Mouse (Mus musculus): ENCODE measurements around the gene Foxp1. TPM values are rescaled to one million over a fixed set of nuclear protein-coding genes. Genes with fewer than 3 reads are reported as not detected.

Foxp1 gene
- polyA plus RNA-seq, 1 experiment from 2014 or later: 52.4 TPM

DNA sequence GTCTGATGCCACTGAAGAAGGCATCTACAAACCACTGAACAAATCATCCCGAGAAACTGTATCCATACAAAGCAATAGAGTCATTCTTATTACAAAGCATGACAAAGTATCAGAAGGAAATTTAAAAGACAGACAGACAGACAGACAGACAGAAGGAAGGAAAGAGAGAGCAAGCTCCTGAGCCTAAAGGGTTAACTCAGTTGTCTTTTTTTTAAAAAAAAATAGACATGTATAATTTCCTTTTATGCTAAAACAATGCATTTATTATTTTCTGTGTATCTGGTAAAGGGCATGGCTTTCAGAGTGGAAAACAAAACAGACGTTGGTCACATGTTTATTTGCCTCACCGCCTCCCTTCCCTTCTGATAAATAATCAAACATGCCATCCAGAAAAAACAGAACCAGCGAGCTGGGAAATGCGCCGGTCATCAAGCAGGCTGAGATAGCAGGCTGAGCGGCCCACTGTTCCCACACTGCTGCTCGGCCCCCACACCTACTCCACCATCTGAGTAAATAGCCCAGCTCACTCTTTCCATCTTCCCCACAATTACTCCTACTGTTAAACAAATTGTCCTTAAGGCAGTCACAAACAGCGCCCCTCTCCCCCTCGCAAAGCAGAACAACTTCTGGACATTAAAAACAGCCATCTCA is 428.1 kb downstream of the Foxp1 start:
- H3K27me3 ChIP-seq (ENCODE audit: control insufficient read depth, insufficient read depth, low read length): no peaks in the 10 kb centered on the region
- no peak overlapping the region for H3K4me3 ChIP-seq (ENCODE audit: low read depth, low read length)
- 21% methylated on average over 10 of the region's 10 CpGs for WGBS
- no peak overlapping the region for H3K4me2 ChIP-seq (ENCODE audit: low read depth, low read length)
- H3K4me1 ChIP-seq (ENCODE audit: control insufficient read depth, insufficient read depth, low read length): 0 out of 2 replicates have a peak, but pooled peaks cover 3% of the 10 kb centered on the region
- no peak overlapping the region for H3K27ac ChIP-seq (ENCODE audit: low read depth, low read length)
- H3K9me3 ChIP-seq (ENCODE audit: control insufficient read depth, low read length): no peaks in the 10 kb centered on the region
- no peak overlapping the region for H3K9ac ChIP-seq (replicated peaks; ENCODE audit: low read depth, low read length)
- no peak for ATAC-seq (ENCODE audit: low read depth)
- no peaks in the 10 kb centered on the region for H3K36me3 ChIP-seq (ENCODE audit: control insufficient read depth, insufficient read depth, low read length)

DNA sequence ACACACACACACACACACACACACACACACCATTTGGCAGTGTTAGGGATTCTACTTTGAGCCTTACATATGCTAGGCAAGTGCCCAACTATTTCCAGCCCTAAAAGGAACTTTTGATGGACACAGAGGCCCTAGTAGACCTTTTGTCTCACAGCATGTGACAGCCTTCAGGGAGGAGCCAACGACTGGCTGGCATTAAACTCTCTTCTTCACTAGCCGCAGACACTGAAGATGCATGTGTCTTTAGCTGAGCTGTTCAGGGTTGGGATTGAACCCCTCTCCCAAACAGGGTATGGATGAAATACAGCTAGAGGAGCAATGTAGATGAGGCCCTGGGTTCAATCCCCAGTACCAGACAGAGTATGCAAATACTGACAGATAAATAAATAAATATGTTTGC is 428.7 kb downstream of the Foxp1 start:
- Histone ChIP-seq H3K4me3 (ENCODE audit: low read depth, low read length) (no peak overlapping the region), H3K27ac (ENCODE audit: low read depth, low read length) (no peak overlapping the region), H3K36me3 (ENCODE audit: control insufficient read depth, insufficient read depth, low read length) (no peaks in the 10 kb centered on the region), H3K27me3 (ENCODE audit: control insufficient read depth, insufficient read depth, low read length) (no peaks in the 10 kb centered on the region), H3K9ac (replicated peaks; ENCODE audit: low read depth, low read length) (no peak overlapping the region), H3K4me1 (ENCODE audit: control insufficient read depth, insufficient read depth, low read length) (0 out of 2 replicates have a peak, but pooled peaks cover 3% of the 10 kb centered on the region), H3K9me3 (ENCODE audit: control insufficient read depth, low read length) (no peaks in the 10 kb centered on the region), H3K4me2 (ENCODE audit: low read depth, low read length) (no peak overlapping the region)
- ATAC-seq (ENCODE audit: low read depth): no peak
- 21% methylated on average over 2 of the region's 2 CpGs for WGBS

DNA sequence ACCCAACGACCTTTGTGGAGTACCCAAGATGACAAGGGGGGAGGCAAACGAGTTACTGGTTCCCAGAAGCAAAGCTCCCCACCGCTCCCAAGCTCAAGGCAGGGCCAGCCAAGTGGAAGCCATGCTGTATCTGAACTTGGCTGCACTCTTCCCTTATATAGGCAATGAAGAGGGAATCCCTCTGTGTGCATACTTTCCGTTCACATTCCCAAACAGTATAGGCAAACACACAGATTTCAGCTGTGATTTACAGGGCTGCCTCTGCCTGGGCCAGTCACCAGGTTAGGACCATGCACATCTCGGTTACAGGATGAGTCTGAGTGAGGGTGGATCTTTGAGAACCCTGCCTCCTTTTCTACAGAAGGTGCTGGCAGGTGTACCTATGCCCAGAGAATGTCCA is 429.3 kb downstream of the Foxp1 start:
- Histone ChIP-seq H3K9ac (replicated peaks; ENCODE audit: low read depth, low read length) (no peak overlapping the region), H3K4me3 (ENCODE audit: low read depth, low read length) (no peak overlapping the region), H3K4me1 (ENCODE audit: control insufficient read depth, insufficient read depth, low read length) (0 out of 2 replicates have a peak, but pooled peaks cover 3% of the 10 kb centered on the region), H3K36me3 (ENCODE audit: control insufficient read depth, insufficient read depth, low read length) (no peaks in the 10 kb centered on the region), H3K4me2 (ENCODE audit: low read depth, low read length) (no peak overlapping the region), H3K27me3 (ENCODE audit: control insufficient read depth, insufficient read depth, low read length) (no peaks in the 10 kb centered on the region), H3K9me3 (ENCODE audit: control insufficient read depth, low read length) (no peaks in the 10 kb centered on the region), H3K27ac (ENCODE audit: low read depth, low read length) (no peak overlapping the region)
- 64% methylated on average over 5 of the region's 5 CpGs for WGBS
- no peak for ATAC-seq (ENCODE audit: low read depth)

DNA sequence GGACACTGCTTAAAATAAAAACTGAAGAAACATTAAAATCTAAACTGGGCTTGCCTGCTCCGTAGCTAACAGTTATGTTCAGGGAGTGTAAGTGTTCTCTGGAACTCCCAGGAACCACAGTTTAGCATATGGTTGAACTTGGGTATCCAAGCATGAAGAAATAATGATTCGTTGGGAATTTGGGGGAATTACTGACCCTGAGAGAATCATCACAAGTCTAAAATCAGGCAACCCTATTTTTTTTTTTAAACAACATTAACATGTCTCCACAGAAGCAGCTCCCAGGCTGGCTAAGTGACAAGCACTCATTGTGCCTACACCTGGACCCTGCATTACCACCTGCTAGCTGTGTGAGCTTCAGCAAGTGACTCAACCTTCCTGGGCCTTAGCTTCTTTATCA is 430.7 kb downstream of the Foxp1 start:
- 0 out of 2 replicates have a peak, but pooled peaks cover 3% of the 10 kb centered on the region for H3K4me1 ChIP-seq (ENCODE audit: control insufficient read depth, insufficient read depth, low read length)
- H3K4me3 ChIP-seq (ENCODE audit: low read depth, low read length): no peak overlapping the region
- no peak for ATAC-seq (ENCODE audit: low read depth)
- 81% methylated on average over 2 of the region's 2 CpGs for WGBS
- H3K27me3 ChIP-seq (ENCODE audit: control insufficient read depth, insufficient read depth, low read length): no peaks in the 10 kb centered on the region
- H3K4me2 ChIP-seq (ENCODE audit: low read depth, low read length): no peak overlapping the region
- no peaks in the 10 kb centered on the region for H3K9me3 ChIP-seq (ENCODE audit: control insufficient read depth, low read length)
- no peak overlapping the region for H3K9ac ChIP-seq (replicated peaks; ENCODE audit: low read depth, low read length)
- no peak overlapping the region for H3K27ac ChIP-seq (ENCODE audit: low read depth, low read length)
- H3K36me3 ChIP-seq (ENCODE audit: control insufficient read depth, insufficient read depth, low read length): no peaks in the 10 kb centered on the region

DNA sequence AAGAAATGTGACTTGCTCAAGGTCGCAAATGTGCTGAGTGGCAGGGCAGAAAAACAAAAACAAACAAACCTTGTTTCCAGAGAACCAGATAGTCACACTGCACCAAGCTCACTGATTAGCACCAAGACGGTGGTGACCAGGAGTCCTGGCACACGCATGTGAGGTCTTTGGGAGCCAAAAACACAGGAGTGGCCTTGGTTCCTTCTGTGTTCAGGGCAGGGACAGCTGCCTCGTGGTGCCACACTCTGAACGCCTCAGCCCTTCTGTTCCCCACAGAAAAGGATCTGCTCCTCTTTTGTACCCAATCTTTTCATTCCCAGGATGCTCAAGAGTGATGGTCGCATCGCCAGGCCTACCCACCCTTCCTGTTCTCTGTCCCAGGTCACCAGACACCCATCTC is 434.9 kb downstream of the Foxp1 start:
- Histone ChIP-seq H3K36me3 (ENCODE audit: control insufficient read depth, insufficient read depth, low read length) (no peaks in the 10 kb centered on the region), H3K4me3 (ENCODE audit: low read depth, low read length) (no peak overlapping the region), H3K27me3 (ENCODE audit: control insufficient read depth, insufficient read depth, low read length) (no peaks in the 10 kb centered on the region), H3K4me2 (ENCODE audit: low read depth, low read length) (no peak overlapping the region), H3K9ac (replicated peaks; ENCODE audit: low read depth, low read length) (no peak overlapping the region), H3K4me1 (ENCODE audit: control insufficient read depth, insufficient read depth, low read length) (no peaks in the 10 kb centered on the region), H3K9me3 (ENCODE audit: control insufficient read depth, low read length) (no peaks in the 10 kb centered on the region), H3K27ac (ENCODE audit: low read depth, low read length) (no peak overlapping the region)
- ATAC-seq (ENCODE audit: low read depth): no peak
- 77% methylated on average over 7 of the region's 7 CpGs for WGBS

DNA sequence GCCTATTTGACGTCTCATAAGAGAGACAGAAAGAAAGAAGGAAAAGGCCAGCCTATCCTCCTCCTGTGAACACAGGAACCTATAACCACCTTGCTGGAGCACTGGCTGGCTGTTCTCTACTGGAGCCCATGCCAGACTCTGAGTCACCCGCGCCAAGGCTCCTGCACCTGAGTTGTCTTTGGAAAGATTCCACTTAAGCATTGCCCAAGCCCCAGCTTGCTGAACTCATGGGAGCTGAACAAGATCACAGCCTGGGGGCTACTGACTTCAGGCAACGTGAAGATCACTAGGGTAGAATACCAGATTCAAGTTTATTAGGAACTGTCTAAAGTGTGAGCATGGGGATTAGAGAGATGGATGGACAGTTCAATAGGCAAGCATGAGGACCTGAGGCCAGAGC is 437.6 kb downstream of the Foxp1 start:
- Histone ChIP-seq H3K9me3 (ENCODE audit: control insufficient read depth, low read length) (no peaks in the 10 kb centered on the region), H3K9ac (replicated peaks; ENCODE audit: low read depth, low read length) (no peak overlapping the region), H3K27me3 (ENCODE audit: control insufficient read depth, insufficient read depth, low read length) (no peaks in the 10 kb centered on the region), H3K4me2 (ENCODE audit: low read depth, low read length) (no peak overlapping the region), H3K4me1 (ENCODE audit: control insufficient read depth, insufficient read depth, low read length) (no peaks in the 10 kb centered on the region), H3K27ac (ENCODE audit: low read depth, low read length) (no peak overlapping the region), H3K4me3 (ENCODE audit: low read depth, low read length) (no peak overlapping the region), H3K36me3 (ENCODE audit: control insufficient read depth, insufficient read depth, low read length) (no peaks in the 10 kb centered on the region)
- 96% methylated on average over 4 of the region's 4 CpGs for WGBS
- ATAC-seq (ENCODE audit: low read depth): no peak

DNA sequence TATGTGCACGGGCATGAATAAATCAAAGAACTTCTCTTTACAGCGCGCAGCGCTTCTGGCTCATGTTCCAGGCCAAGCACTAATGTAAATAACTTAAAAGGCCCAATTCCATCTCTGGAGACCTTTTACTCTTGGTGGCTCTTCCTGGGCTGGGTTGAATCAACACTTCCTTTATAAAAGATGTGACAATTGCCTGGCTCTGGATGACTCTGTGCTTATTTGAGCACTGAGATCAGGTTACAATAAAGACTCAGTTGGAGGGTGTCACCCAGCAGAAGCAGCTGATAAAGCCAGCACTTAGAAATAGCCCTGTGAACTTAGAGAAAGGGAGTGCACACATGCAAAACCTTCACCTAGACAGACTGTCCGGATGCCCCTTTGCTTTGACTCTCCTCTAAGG is 441.3 kb downstream of the Foxp1 start:
- Histone ChIP-seq H3K9me3 (ENCODE audit: control insufficient read depth, low read length) (no peaks in the 10 kb centered on the region), H3K27me3 (ENCODE audit: control insufficient read depth, insufficient read depth, low read length) (no peaks in the 10 kb centered on the region), H3K4me2 (ENCODE audit: low read depth, low read length) (no peak overlapping the region), H3K4me1 (ENCODE audit: control insufficient read depth, insufficient read depth, low read length) (no peaks in the 10 kb centered on the region), H3K36me3 (ENCODE audit: control insufficient read depth, insufficient read depth, low read length) (no peaks in the 10 kb centered on the region), H3K9ac (replicated peaks; ENCODE audit: low read depth, low read length) (no peak overlapping the region), H3K27ac (ENCODE audit: low read depth, low read length) (no peak overlapping the region), H3K4me3 (ENCODE audit: low read depth, low read length) (no peak overlapping the region)
- no peak for ATAC-seq (ENCODE audit: low read depth)
- 48% methylated on average over 5 of the region's 5 CpGs for WGBS

DNA sequence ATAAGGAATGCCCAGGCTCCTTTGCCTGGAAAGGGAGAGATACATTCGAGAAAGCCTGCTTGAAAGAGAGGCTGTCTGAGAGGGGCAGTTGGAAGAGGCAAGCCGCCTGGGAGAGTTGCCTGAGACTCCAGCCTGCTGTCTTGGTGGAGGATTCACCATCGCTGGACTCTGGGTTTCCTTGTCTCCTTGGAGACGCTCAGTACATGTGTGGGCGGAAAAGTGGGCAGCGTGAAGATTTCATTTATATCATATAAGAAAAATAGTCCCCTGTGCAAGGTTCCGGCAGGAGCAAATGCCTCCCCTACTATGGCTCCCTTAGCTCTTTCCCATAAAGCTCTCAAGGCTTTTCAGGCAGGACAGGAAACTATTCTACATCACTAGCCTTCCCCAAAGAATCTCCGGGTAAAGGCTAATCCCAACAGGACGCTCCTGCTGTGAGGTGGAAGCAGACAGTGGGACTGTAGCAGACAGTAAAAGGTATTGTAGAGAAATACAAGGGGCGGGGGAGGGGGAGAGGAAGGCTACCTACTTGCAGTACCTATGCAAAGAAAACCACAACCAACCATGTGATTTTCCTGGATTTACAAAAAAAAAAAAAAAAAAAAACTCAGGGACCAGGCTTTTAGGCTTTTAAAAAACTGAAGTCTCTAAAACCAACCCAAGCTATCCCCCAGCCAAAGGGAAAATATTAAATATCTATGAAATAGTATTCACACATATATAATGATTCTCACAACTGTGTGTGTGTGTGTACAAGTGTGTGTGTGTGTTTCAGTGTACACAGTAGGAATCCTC is 443.3 kb downstream of the Foxp1 start:
- Histone ChIP-seq H3K4me3 (ENCODE audit: low read depth, low read length) (no peak overlapping the region), H3K9me3 (ENCODE audit: control insufficient read depth, low read length) (no peaks in the 10 kb centered on the region), H3K27ac (ENCODE audit: low read depth, low read length) (no peak overlapping the region), H3K4me1 (ENCODE audit: control insufficient read depth, insufficient read depth, low read length) (no peaks in the 10 kb centered on the region), H3K9ac (replicated peaks; ENCODE audit: low read depth, low read length) (no peak overlapping the region), H3K27me3 (ENCODE audit: control insufficient read depth, insufficient read depth, low read length) (no peaks in the 10 kb centered on the region), H3K4me2 (ENCODE audit: low read depth, low read length) (no peak overlapping the region), H3K36me3 (ENCODE audit: control insufficient read depth, insufficient read depth, low read length) (peaks cover 3% of the 10 kb centered on the region; the same call in 1 of the 2 replicates)
- no peak for ATAC-seq (ENCODE audit: low read depth)
- 32% methylated on average over 10 of the region's 10 CpGs for WGBS

DNA sequence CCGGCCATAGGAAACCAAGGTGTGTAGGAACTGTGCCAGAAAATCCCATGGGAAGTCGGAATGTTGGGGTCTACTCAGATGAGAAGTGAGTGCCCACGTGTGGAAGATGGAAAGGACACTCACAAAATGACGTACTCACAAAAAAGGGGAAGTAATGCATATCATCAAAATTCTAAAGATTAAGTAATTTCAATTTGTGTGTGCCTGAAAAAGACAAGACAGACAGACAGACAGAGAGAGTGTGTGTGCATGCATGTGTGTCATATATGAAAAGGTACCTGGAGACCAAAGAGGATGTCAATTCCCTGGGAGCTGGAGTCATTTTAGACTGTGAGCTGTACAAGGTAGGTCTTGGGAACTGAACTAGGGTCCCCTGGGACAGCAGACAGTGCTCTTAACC is 444.4 kb downstream of the Foxp1 start:
- ATAC-seq (ENCODE audit: low read depth): no peak
- no peak overlapping the region for H3K4me2 ChIP-seq (ENCODE audit: low read depth, low read length)

More for the DNA sequence above, 444.4 kb downstream of the Foxp1 start:
- H3K9ac ChIP-seq (replicated peaks; ENCODE audit: low read depth, low read length): no peak overlapping the region
- no peaks in the 10 kb centered on the region for H3K27me3 ChIP-seq (ENCODE audit: control insufficient read depth, insufficient read depth, low read length)
- no peaks in the 10 kb centered on the region for H3K4me1 ChIP-seq (ENCODE audit: control insufficient read depth, insufficient read depth, low read length)
- 91% methylated on average over 4 of the region's 4 CpGs for WGBS
- no peak overlapping the region for H3K4me3 ChIP-seq (ENCODE audit: low read depth, low read length)
- H3K36me3 ChIP-seq (ENCODE audit: control insufficient read depth, insufficient read depth, low read length): peaks cover 3% of the 10 kb centered on the region; the same call in 1 of the 2 replicates
- no peaks in the 10 kb centered on the region for H3K9me3 ChIP-seq (ENCODE audit: control insufficient read depth, low read length)
- no peak overlapping the region for H3K27ac ChIP-seq (ENCODE audit: low read depth, low read length)
